Mouse (Mus musculus) central nervous system, embryonic 14 days (tissue): ENCODE measurements around the gene Phf11d. TPM values are rescaled to one million over a fixed set of nuclear protein-coding genes. Genes with fewer than 3 reads are reported as not detected.

Experiments used
- polyA plus RNA-seq: library from polyadenylated mRNA; depleted of rRNA; stranded (reverse); fragments of >200 nt; gene quantifications from 2 replicates; pipeline ENCODE4 v1.2.3, GENCODE M21; 2012; rRNA removed

Gene Phf11d
- polyA plus RNA-seq = 0.98 and 1.1 TPM in 2 replicates

DNA sequence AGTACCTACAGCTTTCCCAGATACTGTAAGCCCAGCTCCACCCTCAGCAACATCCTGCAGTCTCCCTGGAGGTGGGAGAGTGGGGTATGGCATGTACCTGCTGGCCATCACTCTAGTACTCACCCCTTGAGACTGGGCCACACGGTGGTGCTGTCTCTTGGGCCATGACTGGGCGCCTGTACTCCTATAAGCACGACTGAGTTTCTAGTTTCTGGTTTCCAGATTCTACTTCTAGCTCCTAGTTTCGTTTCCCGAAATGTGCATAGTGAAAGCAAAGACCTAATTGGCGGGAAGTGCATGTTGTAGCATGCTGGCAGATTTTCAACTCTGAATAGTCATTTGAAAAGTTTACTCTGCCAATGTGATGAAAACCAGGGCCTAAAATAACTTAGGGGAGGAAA is at the start of gene Phf11d:
TSS of gene Phf11d (minus strand) at position 227 of the 401 bp plus-strand sequence.

DNA sequence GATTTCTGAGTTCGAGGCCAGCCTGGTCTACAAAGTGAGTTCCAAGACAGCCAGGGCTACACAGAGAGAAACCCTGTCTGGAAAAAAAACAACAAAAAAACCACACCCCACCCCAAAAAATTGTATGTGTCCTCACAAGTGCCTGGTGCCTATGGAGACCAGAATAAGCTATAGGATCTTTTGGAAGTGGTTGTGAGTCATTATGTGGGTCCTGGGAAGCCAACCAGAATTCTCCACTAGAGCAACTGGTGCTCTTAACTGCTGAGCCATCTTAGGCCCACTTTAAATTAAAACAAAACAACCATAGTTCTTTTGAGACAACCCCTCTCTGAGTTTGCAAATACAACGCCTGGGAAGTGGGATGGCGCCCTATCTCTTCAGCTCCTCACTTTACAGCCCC is 30.0 kb upstream of the Phf11d start, which contains the start of gene Phf11c:
TSS of gene Phf11c (minus strand) at position 101 of the 400 bp plus-strand sequence.

DNA sequence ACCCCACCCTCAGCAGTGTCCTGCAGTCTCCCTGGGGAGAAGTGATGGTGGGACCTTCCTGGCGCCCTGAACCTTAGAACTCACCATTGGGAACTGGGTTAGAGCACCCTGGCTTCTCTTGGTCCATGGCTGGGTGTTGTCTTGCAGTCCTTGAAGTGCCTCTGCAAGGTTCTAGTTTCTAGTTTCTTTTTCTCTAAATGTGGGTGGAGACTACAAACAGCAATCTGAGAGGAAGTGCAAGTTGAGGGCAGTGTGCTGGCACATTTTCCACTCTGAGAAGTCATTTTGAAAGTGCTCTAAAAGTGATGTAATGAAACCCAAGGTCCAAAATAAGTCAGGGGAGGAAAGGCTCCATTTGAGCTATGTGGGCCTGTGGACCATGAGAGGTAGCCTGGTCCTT is 24.1 kb downstream of the Phf11d start, which contains the start of gene Phf11b:
TSS of gene Phf11b (minus strand) at position 163 of the 400 bp plus-strand sequence.

Other genes with a start within 250 kb of the Phf11d start
- not detected in 2 replicates for gene 1700129C05Rik, start 222.6 kb downstream of the Phf11d start, polyA plus RNA-seq
- not detected in 2 replicates for gene Gm5142, start 186.7 kb downstream of the Phf11d start, polyA plus RNA-seq
- 57.6 and 62.0 TPM in 2 replicates for gene Rcbtb1, start 164.3 kb downstream of the Phf11d start, polyA plus RNA-seq
- gene Gm6904, start 105.3 kb downstream of the Phf11d start, polyA plus RNA-seq = not detected in 2 replicates
- 0.23 and 0.51 TPM in 2 replicates for gene Phf11a, start 67.9 kb downstream of the Phf11d start, polyA plus RNA-seq
- 0.70 and 1.7 TPM in 2 replicates for gene Phf11b, start 24.1 kb downstream of the Phf11d start, polyA plus RNA-seq
- gene Phf11c, start 29.9 kb upstream of the Phf11d start, polyA plus RNA-seq = 1.1 TPM in 2 replicates
- 7.0 and 7.5 TPM in 2 replicates for gene Setdb2, start 75.4 kb upstream of the Phf11d start, polyA plus RNA-seq
- 11.1 and 11.3 TPM in 2 replicates for gene Cab39l, start 75.5 kb upstream of the Phf11d start, polyA plus RNA-seq
- 16.3 and 17.3 TPM in 2 replicates for gene Cdadc1, start 232.5 kb upstream of the Phf11d start, polyA plus RNA-seq